Mouse (Mus musculus) hindbrain, embryonic 11.5 days (tissue): ENCODE results near the gene Pym1. TPM values are rescaled to one million over a fixed set of nuclear protein-coding genes. Genes with fewer than 3 reads are reported as not detected.

Source experiments
- ATAC-seq: fragments of 200-750 bp; cut with Nextera tagmentation; 2 replicates; pipeline ENCODE4 v1.8.0; 2017; ENCODE audit warnings: mild to moderate bottlenecking, moderate TSS enrichment, moderate library complexity; ENCODE audit not compliant: low FRiP score
- DNase-seq: peaks from one replicate; pipeline ENCODE4 v3.0.0-alpha.2; 2015; ENCODE audit warnings: low spot score
- H3K27ac ChIP-seq: fragments of 300-500 bp; sonication (generic); 2 replicates; pipeline ENCODE4 v1.5.1; 2014; ENCODE audit warnings: mild to moderate bottlenecking, low read depth, low read length
- H3K27me3 ChIP-seq: fragments of 300-500 bp; sonication (generic); 2 replicates; pipeline ENCODE4 v1.6.1; 2014; ENCODE audit warnings: mild to moderate bottlenecking, low read length, moderate library complexity, mixed read lengths; ENCODE audit not compliant: control insufficient read depth, insufficient read depth
- H3K36me3 ChIP-seq: fragments of 300-500 bp; sonication (generic); 2 replicates; pipeline ENCODE4 v1.6.1; 2014; ENCODE audit warnings: mild to moderate bottlenecking, low read length, moderate library complexity, mixed read lengths; ENCODE audit not compliant: control insufficient read depth, insufficient read depth
- H3K4me1 ChIP-seq: fragments of 300-500 bp; sonication (generic); replicated peaks from 2 replicates; pipeline ENCODE4 v1.6.1; 2014; ENCODE audit warnings: low read length, mixed read lengths; ENCODE audit not compliant: control insufficient read depth, insufficient read depth
- H3K4me2 ChIP-seq: fragments of 300-500 bp; sonication (generic); replicated peaks from 2 replicates; pipeline ENCODE4 v1.6.1; 2014; ENCODE audit warnings: mild to moderate bottlenecking, low read depth, low read length
- H3K4me3 ChIP-seq: fragments of 300-500 bp; sonication (generic); 2 replicates; pipeline ENCODE4 v1.5.1; 2014; ENCODE audit warnings: low read depth, low read length
- H3K9ac ChIP-seq: fragments of 300-500 bp; sonication (generic); 2 replicates; pipeline ENCODE4 v1.6.1; 2014; ENCODE audit warnings: low read depth, low read length
- H3K9me3 ChIP-seq: fragments of 300-500 bp; sonication (generic); 2 replicates; pipeline ENCODE4 v1.6.1; 2016; ENCODE audit warnings: low read length; ENCODE audit not compliant: control insufficient read depth
- WGBS: fragments of 180-500 bp; shearing (Covaris S2); extraction: QIAGEN DNeasy Blood & Tissue Kit; methylation state at CpG from one replicate; pipeline ENCODE4 v1.1.7; 2014; 5-methylcytosine and 5-hydroxymethylcytosine counted together
- polyA plus RNA-seq: library from polyadenylated mRNA; unstranded; fragments of >200 nt; fragmentation: Nextera tagmentation; extraction: Ambion mirVana; gene quantifications from 2 replicates; pipeline ENCODE4 v1.2.1, GENCODE M21; 2014

The Pym1 gene
- polyA plus RNA-seq, 1 experiment from 2014 or later: 48.3 TPM

DNA sequence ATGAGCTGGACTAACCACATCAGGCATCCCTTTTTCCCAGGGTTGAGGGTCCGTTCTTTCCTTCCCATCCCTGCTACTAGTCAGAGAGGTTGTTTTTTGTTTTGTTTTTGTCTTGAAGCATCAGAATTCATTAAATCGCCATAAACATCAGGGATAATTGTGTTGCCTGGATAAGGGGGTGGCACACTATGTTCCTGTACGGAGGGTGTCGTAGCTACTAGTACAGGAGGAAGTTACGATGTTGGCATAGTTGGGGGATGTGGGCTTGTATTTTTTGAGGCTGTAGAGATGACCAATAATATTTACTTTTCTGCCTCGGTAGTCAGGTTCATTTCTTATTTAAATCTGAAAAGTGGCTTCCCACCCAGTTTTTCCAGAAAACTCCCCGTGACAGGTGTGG, 4.5 kb upstream of the Pym1 start:
- 0 out of 2 replicates have a peak, but pooled peaks cover 4% of the 10 kb centered on the region for H3K4me1 ChIP-seq
- WGBS: 9% methylated on average over 7 of the region's 7 CpGs
- H3K9me3 ChIP-seq: no peaks in the 10 kb centered on the region
- no peak for ATAC-seq
- peaks cover 29% of the 10 kb centered on the region for H3K27me3 ChIP-seq
- no peak overlapping the region; the same call in 1 of the 2 replicates for H3K9ac ChIP-seq
- H3K36me3 ChIP-seq: no peaks in the 10 kb centered on the region
- DNase-seq: peak; percentile 31
- peak overlapping the region; percentile 93 for H3K4me2 ChIP-seq
- peak overlapping the region; percentile 52 for H3K4me3 ChIP-seq
- H3K27ac ChIP-seq: no peak overlapping the region

DNA sequence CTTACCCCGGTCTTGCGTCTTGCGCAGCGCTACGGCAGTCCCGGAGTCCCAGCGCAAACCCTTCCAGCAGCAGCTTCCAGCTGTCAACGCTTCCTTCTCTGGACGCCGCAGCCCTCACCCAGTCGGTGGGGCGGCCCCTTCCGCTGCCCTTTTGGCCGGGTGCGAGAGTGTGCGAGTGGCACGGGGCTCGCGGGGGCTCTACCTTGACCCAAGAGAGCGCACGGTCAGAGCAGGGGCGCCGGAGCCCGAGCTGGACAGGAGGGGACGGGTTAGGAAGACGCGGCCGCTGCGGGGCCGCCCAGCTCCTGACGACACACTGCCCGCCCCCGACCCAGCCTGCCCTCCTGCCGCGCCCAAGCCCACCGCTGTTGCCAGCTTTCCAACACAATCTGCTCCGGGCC, 3.9 kb upstream of the Pym1 start:
- Histone ChIP-seq H3K4me2 (peak overlapping the region; percentile 93), H3K9me3 (no peaks in the 10 kb centered on the region), H3K27ac (no peak overlapping the region), H3K27me3 (peaks cover 29% of the 10 kb centered on the region), H3K4me1 (0 out of 2 replicates have a peak, but pooled peaks cover 4% of the 10 kb centered on the region), H3K4me3 (peak overlapping the region; percentile 52), H3K9ac (peak overlapping the region; percentile 71), H3K36me3 (no peaks in the 10 kb centered on the region)
- ATAC-seq (no peak), DNase-seq (peak; percentile 63)
- WGBS: 1% methylated on average over 23 of the region's 37 CpGs

DNA sequence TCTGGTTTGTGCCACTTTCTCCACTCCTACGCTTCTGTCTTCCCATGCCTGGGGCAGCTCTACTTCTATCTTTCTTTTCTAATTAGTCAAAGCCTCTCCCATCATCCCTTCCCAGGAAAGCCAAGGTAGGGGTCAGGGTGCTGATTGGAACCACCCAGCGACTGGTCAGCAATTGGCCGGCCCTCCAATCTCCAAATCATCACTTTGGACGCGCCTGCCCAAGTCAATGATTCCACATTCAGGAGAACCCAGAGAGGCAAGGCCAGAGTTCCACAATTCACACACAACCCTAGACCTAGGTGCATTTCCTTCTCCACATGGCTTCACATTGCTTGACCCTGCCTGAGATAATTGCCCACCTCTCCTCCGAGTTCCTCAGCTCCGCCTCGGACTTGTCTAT, 3.5 kb upstream of the Pym1 start:
- H3K36me3 ChIP-seq: no peaks in the 10 kb centered on the region
- peak overlapping the region; percentile 71 for H3K9ac ChIP-seq
- 0 out of 2 replicates have a peak, but pooled peaks cover 4% of the 10 kb centered on the region for H3K4me1 ChIP-seq
- H3K4me2 ChIP-seq: peak overlapping the region; percentile 93
- peaks cover 29% of the 10 kb centered on the region for H3K27me3 ChIP-seq
- peak; percentile 40 for DNase-seq
- H3K27ac ChIP-seq: no peak overlapping the region
- WGBS: 14% methylated on average over 8 of the region's 8 CpGs
- ATAC-seq: no peak
- no peaks in the 10 kb centered on the region for H3K9me3 ChIP-seq
- peak overlapping the region; percentile 52 for H3K4me3 ChIP-seq

DNA sequence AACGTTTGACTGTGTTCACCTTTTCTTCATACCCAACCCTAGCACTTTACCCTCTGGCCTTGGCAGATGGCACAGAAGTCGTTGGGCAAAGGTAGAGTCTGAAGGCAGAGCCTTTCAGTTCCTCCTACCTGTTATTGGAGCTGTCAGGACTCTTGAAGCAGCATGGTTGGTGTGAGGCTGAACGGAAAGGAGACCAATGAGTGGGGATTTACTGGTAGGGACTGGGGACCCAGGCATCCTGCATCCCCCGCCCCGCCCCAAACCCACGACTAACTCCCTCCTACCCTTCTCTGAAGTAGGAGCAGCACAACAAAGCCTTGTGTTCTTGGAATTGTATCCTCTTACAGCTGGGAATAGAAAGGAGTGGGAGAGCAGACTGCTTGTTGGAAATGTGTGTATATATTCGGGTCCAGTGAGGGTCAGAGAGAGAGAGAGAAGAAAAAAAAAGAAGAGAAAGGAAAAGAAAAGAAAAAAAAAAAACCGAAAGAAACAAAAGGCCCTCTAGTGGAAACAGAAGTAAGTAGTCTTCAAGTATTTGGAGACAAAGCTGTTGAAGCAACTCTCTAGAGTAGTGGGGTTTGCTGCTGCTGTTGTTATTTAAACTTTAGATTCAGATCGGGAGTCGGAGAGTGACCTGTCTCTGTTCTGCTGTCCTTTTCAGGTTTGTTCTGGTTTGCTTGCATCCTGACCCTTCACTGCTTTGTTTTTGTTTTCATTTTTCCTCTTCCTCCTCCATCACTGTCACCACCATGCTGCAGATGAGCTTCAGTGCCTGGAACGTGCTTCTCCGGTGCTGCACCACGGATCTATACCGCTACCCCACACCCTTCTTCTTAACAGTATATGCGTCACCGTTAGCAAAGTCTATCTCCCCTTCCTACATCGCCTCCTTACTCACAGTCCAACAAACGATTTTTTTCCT, 2.7 kb upstream of the Pym1 start, which contains the start of gene Dgka:
TSS of gene Dgka (minus strand) at position 176 of the 922 bp plus-strand sequence.
- ATAC-seq: no peak
- Histone ChIP-seq H3K4me3 (peak within 1 kb of the TSS; percentile 52), H3K36me3 (no peaks in the 10 kb centered on the region), H3K4me1 (0 out of 2 replicates have a peak, but pooled peaks cover 6% of the 10 kb centered on the region), H3K4me2 (peak within 1 kb of the TSS; percentile 93), H3K27ac (no peak within 1 kb of the TSS), H3K9me3 (no peaks in the 10 kb centered on the region), H3K9ac (peak within 1 kb of the TSS; percentile 71), H3K27me3 (peaks cover 29% of the 10 kb centered on the region)
- WGBS: 20% methylated on average over 18 of the region's 18 CpGs
- peak; percentile 40 for DNase-seq

DNA sequence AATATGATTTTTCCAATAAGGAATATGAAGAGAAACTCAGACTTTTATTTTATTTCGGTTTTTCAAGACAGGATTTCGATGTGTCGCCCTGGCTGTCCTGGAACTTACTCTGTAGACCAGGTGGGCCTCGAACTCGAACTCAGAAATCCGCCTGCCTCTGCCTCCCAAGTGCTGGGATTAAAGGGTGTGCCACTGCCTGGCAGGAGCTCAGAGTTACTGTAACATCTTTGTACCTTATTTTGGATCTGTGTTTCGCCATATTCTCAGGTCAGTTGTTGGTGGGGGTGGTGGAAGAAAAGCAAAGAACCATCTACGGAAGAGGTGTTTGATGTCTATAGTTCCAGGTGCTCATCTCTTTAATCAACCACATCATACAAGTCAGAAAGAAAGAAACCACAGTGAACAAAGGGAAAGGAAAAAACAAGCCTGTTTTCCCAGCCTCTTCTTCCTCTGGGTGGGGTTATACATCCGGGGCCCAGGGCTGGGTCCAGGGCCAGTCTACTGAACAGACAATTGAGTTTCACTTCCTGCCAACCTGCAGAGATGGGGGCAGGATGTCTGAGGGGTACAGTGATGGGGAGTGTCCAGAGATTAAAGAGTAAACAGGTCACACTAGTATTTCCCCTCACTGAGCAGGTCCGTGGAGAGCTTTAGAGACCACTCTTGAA, 1.6 kb upstream of the Pym1 start:
- Histone ChIP-seq H3K36me3 (no peaks in the 10 kb centered on the region), H3K9ac (no peak overlapping the region), H3K27me3 (peaks cover 29% of the 10 kb centered on the region), H3K4me3 (no peak overlapping the region), H3K4me1 (0 out of 2 replicates have a peak, but pooled peaks cover 6% of the 10 kb centered on the region), H3K27ac (no peak overlapping the region), H3K4me2 (no peak overlapping the region), H3K9me3 (no peaks in the 10 kb centered on the region)
- ATAC-seq (no peak), DNase-seq (no peak)
- WGBS: 91% methylated on average over 10 of the region's 10 CpGs

DNA sequence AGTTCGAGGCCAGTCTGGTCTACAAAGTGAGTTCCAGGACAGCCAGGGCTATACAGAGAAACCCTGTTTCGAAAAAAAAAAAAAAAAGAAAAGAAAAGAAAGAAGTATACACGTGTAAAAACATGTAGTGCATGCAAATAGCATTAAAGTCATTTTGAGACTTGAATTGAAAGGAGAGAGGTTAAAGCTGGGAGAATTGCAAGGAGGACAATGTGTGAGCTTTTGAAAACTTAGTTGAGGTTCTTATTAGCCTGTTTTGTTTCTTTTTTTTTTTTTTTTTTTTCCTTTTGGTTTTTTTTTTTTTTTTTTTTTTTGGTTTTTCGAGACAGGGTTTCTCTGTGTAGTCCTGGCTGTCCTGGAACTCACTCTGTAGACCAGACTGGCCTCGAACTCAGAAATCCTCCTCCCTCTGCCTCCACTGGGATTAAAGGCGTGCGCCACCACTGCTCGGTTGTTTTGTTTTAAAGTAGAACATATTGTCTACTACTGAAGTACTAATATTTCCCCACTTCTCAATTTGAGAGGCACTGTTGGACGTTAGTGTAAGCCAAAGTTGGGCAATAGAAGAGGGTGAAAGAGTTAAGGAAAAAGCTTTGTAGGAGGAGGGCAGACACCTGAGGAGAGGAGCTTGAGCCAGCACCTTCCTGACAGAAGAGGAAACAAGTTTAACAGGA, 580 bp upstream of the Pym1 start:
- ATAC-seq: no peak
- H3K4me3 ChIP-seq: peak overlapping the region; percentile 76
- H3K27ac ChIP-seq: peak overlapping the region; percentile 96
- peaks cover 24% of the 10 kb centered on the region for H3K27me3 ChIP-seq
- H3K9ac ChIP-seq: peak overlapping the region; percentile 68
- no peaks in the 10 kb centered on the region for H3K36me3 ChIP-seq
- H3K9me3 ChIP-seq: no peaks in the 10 kb centered on the region
- WGBS: 48% methylated on average over 9 of the region's 9 CpGs
- H3K4me1 ChIP-seq: 0 out of 2 replicates have a peak, but pooled peaks cover 6% of the 10 kb centered on the region
- H3K4me2 ChIP-seq: peak overlapping the region; percentile 81
- DNase-seq: no peak

DNA sequence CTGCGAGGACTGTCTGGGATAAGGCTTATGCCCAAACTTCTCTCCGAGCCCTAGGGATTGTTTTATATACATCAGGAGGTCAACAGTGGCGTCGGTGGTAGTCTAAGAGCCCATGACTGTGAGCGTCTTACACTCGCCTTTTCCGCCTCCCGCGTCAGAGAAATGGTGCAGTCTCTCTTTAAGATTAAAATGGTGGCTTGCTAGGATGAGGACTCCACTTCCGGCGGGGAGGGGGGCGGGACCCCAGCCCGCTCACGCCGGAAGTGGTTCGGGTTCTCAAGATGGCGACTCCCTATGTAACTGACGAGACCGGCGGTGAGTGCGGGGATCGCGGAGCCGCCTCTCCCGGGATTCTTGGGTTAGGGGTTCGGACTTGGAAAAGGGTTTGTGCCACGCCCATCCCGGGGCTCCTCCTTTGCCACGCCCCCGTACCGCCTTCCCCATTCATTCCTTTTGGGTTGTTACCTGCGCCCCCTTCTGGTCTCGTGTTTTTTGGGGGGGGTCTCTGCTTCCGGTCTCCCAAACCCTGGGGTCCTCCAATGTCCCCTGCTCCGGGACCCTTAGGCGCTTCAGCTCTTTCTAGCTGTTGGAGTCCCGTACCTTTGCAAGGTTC, 669 bp downstream of the Pym1 start:
- H3K9ac ChIP-seq: peak overlapping the region; percentile 68
- 0 out of 2 replicates have a peak, but pooled peaks cover 6% of the 10 kb centered on the region for H3K4me1 ChIP-seq
- no peaks in the 10 kb centered on the region for H3K36me3 ChIP-seq
- peaks cover 15% of the 10 kb centered on the region for H3K27me3 ChIP-seq
- DNase-seq: peak; percentile 94
- ATAC-seq: peak; percentile 94
- no peaks in the 10 kb centered on the region for H3K9me3 ChIP-seq
- H3K4me2 ChIP-seq: peak overlapping the region; percentile 81
- peak overlapping the region; percentile 76 for H3K4me3 ChIP-seq
- WGBS: under 1% methylated on average over 37 of the region's 37 CpGs
- peak overlapping the region; percentile 96 for H3K27ac ChIP-seq

DNA sequence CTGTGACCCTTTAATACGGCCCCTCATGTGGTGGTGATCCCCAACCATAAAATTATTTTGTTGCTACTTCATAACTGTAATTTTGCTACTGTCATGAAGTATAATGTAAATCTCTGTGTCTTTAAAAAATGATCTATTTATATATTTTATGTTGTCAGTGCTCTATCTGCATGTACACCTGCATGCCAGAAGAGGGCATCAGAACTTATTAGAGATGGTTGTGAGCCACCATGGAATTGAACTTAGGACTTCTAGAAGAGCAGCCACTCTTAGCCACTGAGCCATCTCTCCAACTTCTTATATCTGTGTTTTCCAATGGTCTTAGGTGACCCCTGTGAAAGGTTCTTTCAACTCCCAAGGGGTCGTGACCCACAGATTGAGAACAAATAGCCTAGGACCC, 25.2 kb downstream of the Pym1 start:
- H3K4me2 ChIP-seq: no peak overlapping the region
- no peak for DNase-seq
- no peak for ATAC-seq
- H3K9me3 ChIP-seq: no peaks in the 10 kb centered on the region
- H3K9ac ChIP-seq: no peak overlapping the region
- WGBS: 81% methylated on average over 2 of the region's 2 CpGs
- H3K4me3 ChIP-seq: no peak overlapping the region
- no peaks in the 10 kb centered on the region for H3K36me3 ChIP-seq
- H3K4me1 ChIP-seq: no peaks in the 10 kb centered on the region
- H3K27ac ChIP-seq: no peak overlapping the region
- no peaks in the 10 kb centered on the region for H3K27me3 ChIP-seq
